Mouse (Mus musculus): ENCODE results near the gene Pank4. TPM values are rescaled to one million over a fixed set of nuclear protein-coding genes. Genes with fewer than 3 reads are reported as not detected.

The Pank4 gene
- polyA plus RNA-seq, 1 experiment: not detected

DNA sequence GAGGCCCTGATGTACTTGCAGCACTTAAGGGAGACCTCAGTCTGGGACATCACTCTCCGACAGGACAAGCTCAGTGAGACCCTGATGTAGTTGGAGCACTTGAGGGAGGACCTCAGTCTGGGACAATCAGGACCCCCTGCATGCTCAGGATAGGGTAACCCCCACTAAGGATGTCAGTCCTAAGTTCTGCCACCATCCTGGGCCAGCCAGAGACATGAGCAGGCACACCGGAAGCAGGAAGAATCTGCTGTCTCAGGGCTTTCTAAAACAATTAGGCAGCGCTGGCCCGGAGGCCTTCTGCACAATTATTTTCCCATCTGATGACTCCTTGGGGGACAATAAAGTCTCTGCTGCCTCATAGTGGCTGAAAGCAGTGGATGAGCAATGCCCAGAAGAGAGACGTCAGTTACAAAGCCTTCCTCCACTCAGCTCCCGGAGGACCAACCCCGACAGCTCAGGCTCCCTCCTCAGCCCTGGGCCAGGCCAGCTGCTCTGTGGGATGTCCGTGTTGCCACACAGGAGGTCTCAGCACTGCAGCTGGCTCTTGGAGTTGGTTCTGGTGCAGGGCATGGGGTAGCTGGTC is 32.7 kb downstream of the Pank4 start:
- H3K4me3 ChIP-seq (ENCODE audit: insufficient read depth, low read depth, low read length): no peak overlapping the region
- 39% methylated on average over 8 of the region's 8 CpGs for WGBS
- TF ChIP-seq CTCF (IDR thresholded peaks at IDR 0.05; ENCODE audit: insufficient read depth, low read depth, low read length) (no peak), POLR2A (IDR thresholded peaks at IDR 0.05; ENCODE audit: insufficient read depth, low read depth, low read length) (no peak)
- no peak overlapping the region for H3K27ac ChIP-seq (ENCODE audit: insufficient read depth, low read depth, low read length)
- H3K4me1 ChIP-seq (ENCODE audit: control insufficient read depth, insufficient read depth, low read length): peaks cover 19% of the 10 kb centered on the region

DNA sequence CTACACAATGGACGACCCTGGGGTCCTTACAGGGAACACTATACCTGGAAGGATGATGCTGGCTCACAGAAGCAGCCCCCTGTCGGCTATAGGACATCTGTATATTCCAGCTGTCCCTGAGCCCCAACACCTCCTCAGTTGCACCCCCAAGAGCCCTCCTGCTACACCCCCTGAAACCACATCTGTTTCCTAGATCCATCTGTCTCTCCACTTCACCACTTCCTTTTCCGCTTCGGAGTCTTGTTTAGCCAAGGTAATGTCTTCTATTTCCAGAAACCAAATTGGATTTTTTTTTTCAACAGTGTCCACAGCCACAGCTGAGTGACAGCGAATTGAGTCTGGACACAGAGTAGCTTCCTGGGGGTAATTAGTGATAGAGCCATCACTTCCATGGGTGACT is 35.5 kb downstream of the Pank4 start:
- H3K4me1 ChIP-seq (ENCODE audit: control insufficient read depth, insufficient read depth, low read length): peaks cover 19% of the 10 kb centered on the region
- 94% methylated on average over 5 of the region's 5 CpGs for WGBS
- no peak overlapping the region for H3K27ac ChIP-seq (ENCODE audit: insufficient read depth, low read depth, low read length)
- no peak overlapping the region for H3K4me3 ChIP-seq (ENCODE audit: insufficient read depth, low read depth, low read length)
- no peak for TF ChIP-seq CTCF (IDR thresholded peaks at IDR 0.05; ENCODE audit: insufficient read depth, low read depth, low read length)
- no peak for TF ChIP-seq POLR2A (IDR thresholded peaks at IDR 0.05; ENCODE audit: insufficient read depth, low read depth, low read length)

DNA sequence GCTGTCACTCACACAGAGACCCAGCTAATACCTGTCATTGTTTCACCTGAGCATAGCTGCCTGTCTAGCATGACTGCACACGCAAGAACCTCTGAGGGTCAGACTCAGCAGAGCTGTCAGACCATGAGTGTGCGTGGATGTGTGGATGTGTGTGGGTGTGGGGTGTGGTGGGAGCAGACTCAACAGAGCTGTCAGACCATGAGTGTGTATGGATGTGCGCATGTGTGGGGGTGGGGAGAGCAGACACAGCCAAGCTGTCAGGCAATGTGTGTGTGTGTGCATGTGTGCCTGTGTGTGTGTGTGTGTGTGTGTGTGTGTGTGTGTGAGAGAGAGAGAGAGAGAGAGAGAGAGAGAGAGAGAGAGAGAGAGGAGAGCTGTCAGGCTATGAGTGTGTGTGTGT is 41.4 kb downstream of the Pank4 start:
- H3K4me3 ChIP-seq (ENCODE audit: insufficient read depth, low read depth, low read length): no peak overlapping the region
- H3K4me1 ChIP-seq (ENCODE audit: control insufficient read depth, insufficient read depth, low read length): peaks cover 23% of the 10 kb centered on the region
- no peak for TF ChIP-seq POLR2A (IDR thresholded peaks at IDR 0.05; ENCODE audit: insufficient read depth, low read depth, low read length)
- no peak for TF ChIP-seq CTCF (IDR thresholded peaks at IDR 0.05; ENCODE audit: insufficient read depth, low read depth, low read length)
- 65% methylated on average over 3 of the region's 3 CpGs for WGBS
- no peak overlapping the region for H3K27ac ChIP-seq (ENCODE audit: insufficient read depth, low read depth, low read length)

DNA sequence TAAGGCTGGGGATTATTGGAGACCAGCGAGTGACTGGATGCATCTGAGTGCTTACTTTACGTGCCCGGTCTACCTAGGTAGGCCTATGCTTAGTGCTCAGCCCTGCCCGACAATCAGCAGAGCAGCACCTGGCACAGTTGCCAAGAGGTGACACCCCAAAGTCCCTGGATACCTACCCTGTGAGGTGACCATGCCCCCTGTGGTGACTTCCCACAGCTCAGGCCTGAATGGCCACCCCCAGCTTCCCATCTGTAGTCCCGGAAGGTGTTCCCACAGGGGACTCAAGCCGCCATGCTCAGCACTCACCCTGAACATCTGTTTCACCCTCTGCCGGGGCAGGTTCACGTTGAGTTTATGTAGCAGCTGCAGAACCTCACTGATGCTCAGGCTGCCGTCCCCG is 42.4 kb downstream of the Pank4 start:
- no peak overlapping the region for H3K27ac ChIP-seq (ENCODE audit: insufficient read depth, low read depth, low read length)
- peaks cover 33% of the 10 kb centered on the region for H3K4me1 ChIP-seq (ENCODE audit: control insufficient read depth, insufficient read depth, low read length)
- 77% methylated on average over 10 of the region's 10 CpGs for WGBS
- H3K4me3 ChIP-seq (ENCODE audit: insufficient read depth, low read depth, low read length): no peak overlapping the region
- no peak for TF ChIP-seq CTCF (IDR thresholded peaks at IDR 0.05; ENCODE audit: insufficient read depth, low read depth, low read length)
- TF ChIP-seq POLR2A (IDR thresholded peaks at IDR 0.05; ENCODE audit: insufficient read depth, low read depth, low read length): no peak

DNA sequence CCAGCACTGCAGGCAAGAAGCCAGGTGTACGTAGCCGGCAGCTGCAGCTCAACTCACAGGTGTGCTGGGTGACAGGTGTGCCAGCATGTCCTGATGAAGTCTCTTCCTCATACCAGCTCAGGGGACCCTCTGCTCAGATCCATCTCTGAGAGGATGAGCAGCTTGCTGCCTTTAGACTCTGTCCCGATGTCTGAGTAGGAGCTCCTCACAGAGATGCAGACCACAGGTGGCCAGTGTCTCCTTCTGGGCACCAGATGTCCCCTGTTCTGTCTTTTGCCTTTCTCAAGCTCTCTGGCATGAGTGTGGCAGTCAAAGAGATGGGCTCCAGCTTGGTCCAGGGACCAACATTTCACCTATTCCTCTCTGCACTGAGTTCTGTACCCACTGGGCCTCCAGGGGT is 43.7 kb downstream of the Pank4 start:
- no peak for TF ChIP-seq POLR2A (IDR thresholded peaks at IDR 0.05; ENCODE audit: insufficient read depth, low read depth, low read length)
- TF ChIP-seq CTCF (IDR thresholded peaks at IDR 0.05; ENCODE audit: insufficient read depth, low read depth, low read length): no peak
- WGBS: 90% methylated on average over 3 of the region's 3 CpGs
- H3K4me1 ChIP-seq (ENCODE audit: control insufficient read depth, insufficient read depth, low read length): peaks cover 43% of the 10 kb centered on the region
- no peak overlapping the region for H3K27ac ChIP-seq (ENCODE audit: insufficient read depth, low read depth, low read length)
- H3K4me3 ChIP-seq (ENCODE audit: insufficient read depth, low read depth, low read length): no peak overlapping the region

DNA sequence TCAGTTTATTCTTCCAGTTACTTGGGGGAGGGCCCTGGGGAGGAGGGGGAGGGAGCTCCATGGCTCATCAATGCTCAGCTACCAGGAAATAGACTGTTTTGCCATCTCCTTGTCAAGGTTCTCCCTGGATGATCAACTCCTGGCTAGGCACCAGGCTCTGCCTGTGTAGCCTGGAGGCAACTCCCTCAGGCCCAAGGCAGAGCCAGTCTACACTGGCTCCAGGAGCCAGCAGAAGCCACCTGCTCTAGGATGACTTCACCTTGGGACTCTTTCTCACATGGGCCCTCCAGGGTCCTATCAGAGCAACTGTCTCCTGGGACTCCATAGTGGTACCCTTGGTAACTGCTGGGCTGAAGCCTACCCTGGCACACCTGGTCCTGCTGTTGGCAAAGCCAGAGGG is 44.2 kb downstream of the Pank4 start:
- H3K4me3 ChIP-seq (ENCODE audit: insufficient read depth, low read depth, low read length): no peak overlapping the region
- no peak for TF ChIP-seq POLR2A (IDR thresholded peaks at IDR 0.05; ENCODE audit: insufficient read depth, low read depth, low read length)
- TF ChIP-seq CTCF (IDR thresholded peaks at IDR 0.05; ENCODE audit: insufficient read depth, low read depth, low read length): no peak
- peaks cover 45% of the 10 kb centered on the region for H3K4me1 ChIP-seq (ENCODE audit: control insufficient read depth, insufficient read depth, low read length)
- H3K27ac ChIP-seq (ENCODE audit: insufficient read depth, low read depth, low read length): no peak overlapping the region

DNA sequence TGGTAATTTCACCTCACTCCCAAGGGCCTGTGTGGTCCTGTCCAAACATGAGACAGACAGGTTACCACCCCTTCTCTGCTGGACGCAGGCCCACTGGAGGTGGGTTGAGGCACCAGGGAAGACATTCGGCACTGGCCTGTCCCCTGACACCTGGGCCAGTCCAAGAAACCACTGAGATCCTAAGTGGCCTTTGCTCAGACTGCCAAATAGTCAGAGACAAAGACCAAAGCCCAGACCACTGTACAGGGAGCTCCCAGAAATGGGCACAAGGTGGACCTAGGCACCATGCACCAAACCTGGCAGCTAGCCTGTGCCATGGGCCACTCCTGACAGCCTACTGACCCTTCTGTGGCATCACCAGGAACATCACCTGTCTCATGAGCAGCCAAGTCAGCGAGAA is 45.3 kb downstream of the Pank4 start:
- H3K27ac ChIP-seq (ENCODE audit: insufficient read depth, low read depth, low read length): no peak overlapping the region
- no peak overlapping the region for H3K4me3 ChIP-seq (ENCODE audit: insufficient read depth, low read depth, low read length)
- 85% methylated on average over 3 of the region's 3 CpGs for WGBS
- peaks cover 49% of the 10 kb centered on the region for H3K4me1 ChIP-seq (ENCODE audit: control insufficient read depth, insufficient read depth, low read length)
- no peak for TF ChIP-seq CTCF (IDR thresholded peaks at IDR 0.05; ENCODE audit: insufficient read depth, low read depth, low read length)
- TF ChIP-seq POLR2A (IDR thresholded peaks at IDR 0.05; ENCODE audit: insufficient read depth, low read depth, low read length): no peak

DNA sequence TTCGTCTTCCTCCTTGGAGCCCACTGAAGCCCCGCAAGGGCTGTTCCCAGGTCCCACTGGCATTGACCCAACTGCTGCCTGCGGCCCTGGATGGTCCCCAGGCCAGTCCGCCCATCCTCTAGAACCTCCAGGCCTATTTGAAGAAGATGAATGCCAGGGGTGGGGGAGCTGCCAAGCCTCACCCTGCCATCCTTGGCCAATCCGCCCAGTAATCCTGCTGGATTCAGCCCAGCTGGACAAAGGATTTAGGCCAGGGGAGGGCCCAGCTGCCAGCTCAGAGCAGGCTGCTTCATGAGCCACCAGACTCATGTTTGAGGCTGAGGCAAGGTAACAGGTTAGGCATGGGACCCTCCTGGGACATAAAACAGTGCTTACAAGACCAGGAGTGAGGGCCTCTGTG is 46.9 kb downstream of the Pank4 start:
- no peak for TF ChIP-seq CTCF (IDR thresholded peaks at IDR 0.05; ENCODE audit: insufficient read depth, low read depth, low read length)
- TF ChIP-seq POLR2A (IDR thresholded peaks at IDR 0.05; ENCODE audit: insufficient read depth, low read depth, low read length): no peak
- Histone ChIP-seq H3K27ac (ENCODE audit: insufficient read depth, low read depth, low read length) (no peak overlapping the region), H3K4me1 (ENCODE audit: control insufficient read depth, insufficient read depth, low read length) (peaks cover 58% of the 10 kb centered on the region)

DNA sequence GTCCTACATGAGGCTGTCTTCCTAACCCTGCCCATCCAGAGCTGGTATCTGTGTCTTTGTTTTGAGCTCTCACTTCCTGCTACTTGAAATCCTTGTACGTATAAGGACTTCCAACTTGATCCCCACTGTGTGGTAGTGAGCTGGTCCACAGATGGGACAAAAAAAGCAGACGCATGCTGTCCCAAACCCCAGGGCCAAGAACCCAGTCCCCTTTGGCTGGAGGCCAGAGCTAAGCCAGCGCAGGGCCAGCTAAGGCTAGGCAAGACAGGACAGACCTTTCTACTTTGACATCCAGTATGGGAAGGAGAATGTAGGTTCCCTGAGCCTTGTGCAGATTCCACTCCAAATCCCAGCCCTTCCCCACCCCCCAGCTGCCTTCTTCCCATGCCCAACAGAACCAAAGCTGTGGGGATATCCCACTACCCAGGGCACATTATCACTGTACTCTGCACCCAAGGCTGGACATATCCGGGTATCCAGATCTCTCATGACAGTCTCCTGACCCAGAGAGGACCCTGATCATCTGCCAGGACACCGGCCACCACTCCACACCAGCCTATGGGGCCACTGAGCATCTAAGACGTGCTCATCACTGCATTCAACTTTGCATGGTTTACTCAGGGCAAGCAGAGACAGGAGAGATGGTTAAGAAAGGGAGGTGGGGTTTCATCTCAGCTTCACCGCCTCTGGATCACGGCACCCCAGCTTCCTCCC is 47.5 kb downstream of the Pank4 start:
- H3K4me1 ChIP-seq (ENCODE audit: control insufficient read depth, insufficient read depth, low read length): peaks cover 58% of the 10 kb centered on the region
- TF ChIP-seq POLR2A (IDR thresholded peaks at IDR 0.05; ENCODE audit: insufficient read depth, low read depth, low read length) (no peak), CTCF (IDR thresholded peaks at IDR 0.05; ENCODE audit: insufficient read depth, low read depth, low read length) (no peak)
- no peak overlapping the region for H3K27ac ChIP-seq (ENCODE audit: insufficient read depth, low read depth, low read length)
- H3K4me3 ChIP-seq (ENCODE audit: insufficient read depth, low read depth, low read length): no peak overlapping the region
- WGBS: 71% methylated on average over 8 of the region's 8 CpGs

More for the DNA sequence above, 46.9 kb downstream of the Pank4 start:
- no peak overlapping the region for H3K4me3 ChIP-seq (ENCODE audit: insufficient read depth, low read depth, low read length)
- 67% methylated on average over 5 of the region's 5 CpGs for WGBS

All from olfactory bulb, adult 2 months (tissue).